Mouse (Mus musculus) thymus, postnatal 14 days (tissue): ENCODE results near the gene Mad1l1.

Source experiments
- DNase-seq: peaks from one replicate; pipeline ENCODE4 v3.0.0; 2021

The Mad1l1 gene

DNA sequence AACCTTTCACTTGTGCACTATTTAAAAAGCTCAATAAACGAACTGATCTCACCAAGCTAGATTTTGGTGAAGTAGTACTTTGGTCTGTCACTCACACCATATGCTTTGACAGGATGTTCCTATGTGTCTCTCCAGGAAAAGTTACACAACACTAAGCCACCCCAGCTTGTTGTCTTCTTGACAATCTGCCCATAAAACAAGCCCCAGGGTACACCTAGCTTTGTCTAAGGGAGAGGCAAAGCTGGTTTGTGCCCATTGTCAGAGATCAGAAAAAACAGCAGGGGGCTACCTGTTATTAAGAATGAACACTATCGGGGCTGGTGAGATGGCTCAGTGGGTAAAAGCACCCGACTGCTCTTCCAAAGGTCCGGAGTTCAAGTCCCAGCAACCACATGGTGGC is 148.2 kb downstream of the Mad1l1 start:
- no peak for DNase-seq

DNA sequence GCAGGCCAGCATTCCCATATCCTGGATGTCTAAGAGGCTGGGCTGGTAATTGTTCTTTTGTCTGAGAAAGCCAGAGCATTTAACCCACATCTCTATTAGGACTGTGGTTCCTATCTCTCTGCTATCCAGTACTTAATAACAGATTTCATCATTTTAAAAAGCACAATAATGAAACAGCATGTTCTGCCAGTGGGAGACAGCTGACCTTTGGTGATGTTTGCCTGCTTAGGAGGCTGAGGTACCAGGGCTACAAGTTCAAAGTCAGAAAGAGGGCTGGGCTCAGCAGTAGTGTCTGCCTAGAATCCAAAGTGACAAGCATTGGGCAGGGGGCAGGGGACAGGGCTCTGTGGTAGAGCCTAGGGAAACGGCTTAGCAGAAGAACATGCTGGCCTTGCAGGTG is 149.6 kb downstream of the Mad1l1 start:
- no peak for DNase-seq

DNA sequence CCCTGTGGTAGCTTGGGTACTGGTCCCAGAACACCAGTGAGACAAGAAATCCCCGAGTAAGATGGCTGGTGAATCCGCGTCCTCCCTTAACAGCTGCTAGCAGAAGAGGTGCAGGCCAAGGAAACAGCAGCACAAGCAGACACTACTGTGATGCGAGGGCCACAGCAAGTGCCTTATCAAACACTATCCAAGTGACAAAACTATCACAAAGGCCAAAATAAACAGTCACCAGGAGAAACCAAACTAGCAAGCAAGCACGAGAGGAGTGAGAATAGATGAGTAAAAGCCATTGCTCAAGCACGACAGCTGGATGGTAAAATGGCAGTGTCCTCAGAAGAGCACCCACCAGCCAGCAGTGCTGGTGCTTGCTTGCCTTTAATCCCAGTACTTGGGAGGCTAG is 153.8 kb downstream of the Mad1l1 start:
- DNase-seq, result no peak

DNA sequence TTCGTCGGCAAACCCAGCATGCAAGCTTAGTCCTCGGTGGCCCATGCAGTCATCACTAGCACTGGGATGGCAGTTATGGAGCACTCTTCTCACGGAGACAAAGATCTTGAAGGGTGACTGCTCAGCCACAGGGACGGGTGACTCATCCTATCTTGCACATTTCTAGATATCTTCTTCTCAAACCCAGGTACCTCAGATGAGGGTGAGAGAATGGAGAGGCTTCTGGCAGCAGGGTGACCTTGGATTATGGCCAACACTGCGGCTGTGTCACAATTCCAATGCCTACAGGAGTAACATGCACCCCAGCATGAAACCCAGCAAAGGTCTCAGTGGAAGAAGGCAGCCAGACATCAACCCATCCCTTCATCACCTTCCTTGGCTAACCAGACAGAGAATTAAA is 154.3 kb downstream of the Mad1l1 start:
- DNase-seq, result no peak

DNA sequence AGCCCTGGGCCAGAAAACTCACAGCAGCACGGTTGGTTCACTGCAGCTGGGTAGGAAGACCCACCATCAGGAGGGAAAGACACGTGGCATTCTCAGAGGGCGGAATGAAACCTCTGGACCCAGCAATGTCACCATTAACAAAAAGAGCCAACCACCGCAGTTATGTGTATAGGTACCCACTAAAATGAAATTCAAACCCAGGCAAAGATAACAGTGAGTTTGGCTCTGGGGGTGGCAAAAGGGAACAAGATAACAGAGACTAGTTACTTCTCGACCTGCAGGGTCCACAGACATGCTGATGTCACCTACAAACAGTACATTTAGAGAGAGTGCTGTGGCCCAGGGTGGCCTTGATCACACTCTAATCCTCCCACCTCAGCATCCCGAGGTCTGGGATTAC is 157.4 kb downstream of the Mad1l1 start:
- DNase-seq, result no peak

DNA sequence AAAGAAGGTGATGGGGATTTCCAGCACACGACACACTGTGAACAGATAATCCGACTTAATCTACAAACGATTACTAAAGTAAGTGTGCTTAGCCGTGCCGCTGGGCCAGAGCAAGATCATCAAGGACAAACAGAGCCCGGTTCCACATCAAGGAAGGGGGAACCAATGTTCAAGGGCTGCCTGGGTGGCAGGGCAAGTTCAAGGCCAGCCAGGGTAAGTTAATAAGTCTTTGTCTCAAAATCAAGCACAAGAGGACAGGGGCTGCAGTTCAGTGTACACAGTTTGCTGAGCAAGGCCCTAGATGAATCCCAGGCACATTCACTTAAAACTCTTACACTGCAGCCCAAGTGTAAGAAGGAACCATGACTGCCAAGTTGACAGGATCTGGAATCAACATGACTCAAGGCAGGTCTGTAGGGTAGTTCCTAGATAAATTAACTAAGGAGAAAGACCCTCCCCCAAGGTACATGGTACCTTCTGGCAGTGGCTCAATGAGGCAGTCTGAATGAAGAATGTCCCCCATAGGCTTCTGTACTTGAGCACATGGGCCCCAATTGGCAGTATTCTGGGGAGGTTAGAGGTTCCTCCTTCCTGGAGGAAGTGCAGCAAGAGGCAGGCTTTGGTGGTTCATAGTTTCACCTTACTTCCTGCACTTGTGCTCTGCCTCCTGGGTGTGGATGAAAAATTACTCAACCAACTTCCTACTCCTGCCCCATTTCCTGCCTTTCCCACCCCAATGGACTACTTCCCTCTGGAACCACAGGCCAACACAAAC is 159.1 kb downstream of the Mad1l1 start:
- no peak for DNase-seq

DNA sequence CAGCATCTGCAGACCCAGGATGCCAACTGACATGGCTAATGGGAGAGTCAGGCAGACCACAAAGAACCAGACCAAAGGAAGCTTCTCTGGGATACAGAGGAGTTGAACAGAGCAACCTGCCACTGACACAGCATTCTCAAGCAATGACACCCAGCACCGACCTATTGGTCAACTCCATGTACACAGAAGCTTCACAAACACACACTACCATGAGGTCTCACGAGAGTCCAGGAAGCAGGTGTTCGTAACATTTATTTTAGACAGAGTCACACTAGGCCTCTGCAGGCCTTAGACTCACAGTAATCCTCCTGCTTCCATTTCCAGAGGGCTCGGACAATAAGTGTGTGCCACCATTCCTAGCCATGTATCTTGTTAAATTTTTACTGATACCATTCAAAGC is 162.3 kb downstream of the Mad1l1 start:
- no peak for DNase-seq

DNA sequence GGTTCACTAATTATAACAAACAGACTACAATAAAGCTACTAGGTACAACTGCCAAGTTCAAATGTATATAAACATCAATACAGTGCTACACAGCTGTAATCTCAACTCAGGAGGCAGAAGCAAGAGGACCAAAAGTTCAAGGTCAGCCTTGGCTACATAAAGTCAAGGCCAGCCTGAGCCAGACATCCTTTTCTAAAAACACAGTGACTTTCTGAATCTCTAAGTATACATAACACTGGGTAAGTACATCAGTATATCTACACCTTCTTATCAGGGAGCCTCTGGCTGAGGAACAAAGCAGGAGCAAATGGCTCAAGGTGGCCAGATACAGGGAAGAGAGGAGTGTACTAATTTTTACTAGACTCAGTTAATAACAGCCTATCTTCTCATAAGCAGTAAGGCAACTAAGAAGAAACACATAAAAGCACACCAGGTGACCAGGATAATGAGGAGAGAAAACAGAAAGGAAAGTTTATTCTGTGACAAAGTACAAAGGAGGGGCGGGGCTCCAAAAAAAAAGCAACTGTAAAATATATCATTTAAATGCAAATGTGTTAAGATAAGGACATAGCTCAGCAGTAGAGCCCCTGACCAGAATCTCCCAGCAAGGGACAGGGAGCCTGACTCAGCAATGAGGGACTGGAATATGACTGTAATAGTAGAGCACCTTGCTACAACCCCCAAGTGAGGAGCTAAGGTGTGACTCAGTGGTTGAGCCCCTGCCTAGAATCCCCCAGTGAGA is 163.3 kb downstream of the Mad1l1 start:
- no peak for DNase-seq

DNA sequence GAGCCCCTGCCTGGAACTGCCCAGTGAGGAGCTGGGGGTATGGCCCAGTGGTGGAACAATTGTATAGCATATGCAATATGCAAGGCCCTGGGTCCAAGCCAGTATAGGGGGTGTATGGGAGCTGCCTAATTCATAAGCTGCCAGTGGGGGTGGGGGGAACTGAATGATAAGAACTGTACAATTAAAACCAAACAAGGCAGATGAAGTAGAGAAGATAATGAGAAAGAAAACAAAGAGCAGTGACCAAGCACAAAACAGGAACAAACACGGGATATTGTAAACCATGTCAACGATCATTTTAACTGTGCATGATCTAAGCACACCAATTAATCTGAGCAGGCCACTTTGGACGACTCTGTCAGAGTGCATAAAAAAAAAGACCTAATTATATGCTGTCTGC is 167.2 kb downstream of the Mad1l1 start:
- no peak for DNase-seq

DNA sequence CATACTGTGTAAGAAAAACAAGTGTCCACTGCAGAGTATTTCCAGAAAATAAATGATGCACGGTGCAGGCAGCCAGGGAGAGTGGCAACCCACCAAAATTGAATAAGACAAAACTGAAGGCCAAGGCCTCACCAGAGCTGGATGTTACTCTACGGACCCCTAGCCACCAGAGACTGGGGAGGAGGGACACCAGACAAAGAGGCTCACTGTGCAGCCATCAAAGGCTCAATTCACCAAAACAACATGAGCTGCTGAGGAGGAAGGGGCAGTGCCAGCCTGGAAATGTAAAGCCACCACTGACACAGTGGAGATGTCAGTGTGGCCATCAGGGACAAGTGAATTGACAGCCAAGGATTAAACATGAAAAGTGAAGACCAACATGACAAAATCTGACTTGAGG is 169.5 kb downstream of the Mad1l1 start:
- no peak for DNase-seq

DNA sequence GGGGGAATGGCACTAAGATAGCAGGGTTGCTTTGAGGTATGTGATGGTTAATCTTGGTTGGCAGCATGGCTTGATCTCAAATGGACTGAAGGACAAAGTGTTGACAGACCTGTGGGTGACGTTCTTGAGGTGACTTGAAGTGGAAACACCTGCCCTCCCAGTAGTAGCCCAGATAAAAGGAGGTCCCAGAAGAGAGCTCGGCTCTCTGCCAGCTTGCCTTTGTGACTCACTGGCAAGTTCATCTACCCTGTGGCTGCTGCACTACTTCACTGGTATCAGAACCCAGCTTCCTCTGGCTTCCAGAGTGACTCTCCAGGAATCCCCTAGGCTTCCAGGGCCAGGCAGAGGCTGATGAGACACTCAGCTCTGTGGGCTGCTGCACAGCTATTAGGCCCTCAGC is 170.2 kb downstream of the Mad1l1 start:
- DNase-seq, result no peak

DNA sequence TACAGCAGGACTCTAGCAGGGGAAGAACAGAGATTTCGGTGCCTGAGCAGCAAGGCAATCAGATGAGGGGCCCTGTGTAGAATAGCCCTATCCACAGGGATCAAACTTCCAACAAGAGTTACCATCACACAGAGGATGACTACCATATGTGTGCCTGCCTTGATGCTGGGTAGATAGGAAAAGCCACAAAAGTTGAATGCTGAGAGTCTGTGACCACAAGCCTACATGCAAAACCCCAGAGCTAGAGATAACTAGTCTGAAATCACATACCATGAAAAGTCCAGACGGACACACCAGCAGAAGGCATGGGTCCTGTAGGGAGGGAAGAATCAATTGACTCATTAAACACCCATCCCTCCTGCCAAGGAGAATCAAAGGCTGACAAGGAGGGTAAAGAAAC is 170.7 kb downstream of the Mad1l1 start:
- DNase-seq, result no peak

DNA sequence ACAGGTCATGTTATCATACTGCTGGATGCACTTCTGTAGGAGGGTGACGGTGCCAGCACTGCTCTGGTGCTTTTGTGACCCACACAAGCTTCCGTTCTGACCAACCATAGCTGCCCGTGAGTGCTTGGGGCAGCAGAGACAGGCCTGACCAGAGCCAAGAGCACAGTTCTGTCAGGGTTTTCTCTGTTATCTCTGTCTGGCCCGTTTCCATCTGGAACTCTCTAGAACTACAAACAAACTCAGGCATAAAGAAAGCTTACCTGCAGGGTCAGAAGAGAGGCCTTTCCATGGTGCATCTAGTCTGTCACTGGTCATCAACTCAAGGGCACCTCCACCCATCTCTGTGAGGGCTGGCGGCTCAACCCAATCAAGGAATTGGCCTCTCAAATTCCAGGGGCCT is 171.2 kb downstream of the Mad1l1 start:
- DNase-seq, result no peak

DNA sequence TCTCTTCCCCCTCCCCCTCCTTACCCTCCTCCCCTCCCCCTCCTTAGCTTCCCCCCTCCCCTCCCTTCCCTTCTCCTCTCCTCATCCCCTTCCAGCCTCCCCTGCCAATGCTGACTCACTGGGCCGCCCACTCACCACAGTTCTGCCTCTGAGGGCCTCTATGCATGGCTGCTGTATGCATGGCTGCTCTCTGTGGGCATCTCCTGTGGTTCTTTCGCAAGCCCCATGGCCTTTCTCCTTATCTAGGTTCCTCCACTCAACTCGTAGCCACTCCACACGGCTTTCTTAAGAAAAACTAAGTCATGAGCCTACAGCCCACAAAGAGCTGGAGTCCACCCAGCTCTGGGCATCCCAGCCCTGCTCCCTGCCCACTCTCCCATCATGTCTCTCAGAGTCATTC is 172.1 kb downstream of the Mad1l1 start:
- DNase-seq, result no peak

DNA sequence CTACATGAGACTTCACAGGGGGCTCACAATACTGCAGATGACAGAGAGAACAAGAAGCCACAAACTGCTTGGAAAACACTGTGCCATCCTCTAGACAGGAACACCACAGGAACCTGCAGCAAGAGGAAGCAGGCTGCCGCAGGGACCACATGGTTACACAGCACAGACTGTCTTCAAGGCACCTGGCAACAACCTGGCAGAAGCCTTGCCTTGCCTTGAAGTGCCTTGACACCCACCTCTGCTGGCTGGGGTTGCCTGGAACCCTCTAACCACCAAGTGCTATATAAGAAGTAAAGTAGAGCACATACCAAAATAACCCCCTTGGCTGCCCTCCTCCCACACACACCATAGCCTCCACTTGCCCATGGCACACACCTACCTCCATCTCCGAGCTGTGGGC is 177.8 kb downstream of the Mad1l1 start:
- peak; percentile 52 for DNase-seq

DNA sequence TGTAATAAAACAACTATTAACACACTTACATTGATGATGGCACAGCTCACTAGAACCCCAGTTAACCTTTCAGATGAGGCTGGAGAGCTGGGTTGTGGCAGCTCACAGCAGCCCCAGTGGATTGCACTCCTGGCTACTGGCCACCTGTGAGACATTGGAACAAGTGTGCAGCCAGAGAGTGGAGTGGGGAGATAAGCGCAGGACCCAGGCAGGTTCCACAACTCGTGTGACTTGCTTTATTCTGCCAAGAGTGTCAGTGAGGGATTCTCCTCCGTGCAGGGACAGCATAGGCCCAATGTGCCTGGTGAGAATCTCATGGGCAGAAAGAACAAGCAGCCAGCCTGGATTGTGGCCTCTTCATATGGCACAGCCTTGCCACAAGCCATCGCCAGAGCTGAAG is 180.0 kb downstream of the Mad1l1 start:
- DNase-seq, result no peak

DNA sequence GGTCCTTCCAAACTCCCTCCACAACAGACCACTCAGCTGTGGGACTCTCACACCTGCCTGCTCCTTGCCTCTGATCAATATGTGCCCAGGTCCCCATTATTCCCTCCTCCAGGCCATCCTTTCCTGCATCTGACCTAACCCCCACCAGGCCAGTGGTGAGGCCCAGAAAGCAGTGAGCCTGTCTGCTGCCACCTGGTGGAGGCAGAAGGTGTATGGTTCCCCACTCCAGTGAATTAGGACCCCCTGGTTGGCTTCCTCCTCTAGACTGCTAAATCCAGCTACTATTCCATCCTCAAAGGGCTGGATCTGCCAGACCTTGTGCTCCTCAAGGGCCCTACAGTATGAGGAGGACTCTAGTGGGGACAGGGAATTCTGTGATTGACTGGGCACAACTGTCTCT is 181.1 kb downstream of the Mad1l1 start:
- peak; percentile 67 for DNase-seq

DNA sequence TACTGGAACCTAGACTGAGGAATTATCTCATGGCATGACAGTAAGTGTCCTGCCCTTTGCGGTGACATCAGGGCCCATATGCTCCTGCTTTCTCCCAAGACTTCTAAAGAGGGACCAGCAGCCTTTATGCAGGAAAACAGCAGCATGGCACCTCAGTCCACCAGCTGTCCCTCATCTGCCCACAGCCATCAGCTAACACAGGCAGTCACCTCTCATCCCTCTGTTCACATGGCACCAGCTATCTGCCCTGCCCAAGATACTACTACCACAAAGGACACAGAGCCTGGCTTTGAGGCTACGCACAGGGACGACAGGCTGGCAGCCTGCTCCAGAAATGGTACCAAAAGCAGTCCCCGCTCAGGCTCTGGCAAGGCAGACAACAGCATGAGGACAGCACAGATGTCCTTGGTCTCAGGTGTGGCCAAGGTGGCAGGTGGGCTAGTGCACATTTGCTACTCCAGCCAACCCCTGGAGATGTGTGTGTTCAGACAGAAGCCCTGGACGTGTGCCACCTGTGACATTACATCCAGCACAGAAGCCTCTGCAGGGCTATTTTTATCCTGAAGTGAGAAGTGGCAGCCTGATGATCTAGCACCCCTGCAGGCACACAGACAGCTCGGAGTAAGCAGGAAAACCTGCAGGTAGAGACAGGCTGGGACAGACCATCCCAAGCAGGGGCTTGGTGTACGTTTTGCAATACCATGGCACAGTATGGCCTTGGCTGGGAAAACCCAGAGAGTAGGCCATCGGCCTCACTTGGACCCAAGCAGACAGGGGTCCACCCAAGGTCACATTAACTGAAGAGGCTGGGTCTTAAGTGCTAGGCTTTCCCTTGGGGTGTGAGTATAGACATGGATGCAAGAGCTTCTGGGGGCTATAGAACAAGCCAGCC is 185.4 kb downstream of the Mad1l1 start:
- DNase-seq, result no peak

DNA sequence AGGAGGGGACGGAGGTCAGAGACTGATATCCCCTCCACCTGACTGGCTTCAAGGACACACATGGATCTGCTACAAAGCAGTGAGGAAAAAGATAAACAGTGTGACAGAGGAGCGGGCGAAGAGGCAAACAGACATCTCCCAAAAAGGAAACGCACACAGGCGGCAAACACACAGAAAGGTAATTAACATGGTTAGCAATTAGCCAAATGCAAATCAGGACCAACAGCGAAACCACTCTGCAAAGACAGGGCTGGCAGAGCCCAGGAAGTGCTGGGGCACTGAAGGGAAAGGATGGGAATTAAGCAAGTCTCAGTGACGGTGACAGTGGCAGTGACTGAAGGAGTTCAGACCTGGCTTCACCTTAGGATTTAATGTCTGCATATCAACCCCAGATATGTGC is 187.3 kb downstream of the Mad1l1 start:
- DNase-seq, result no peak

DNA sequence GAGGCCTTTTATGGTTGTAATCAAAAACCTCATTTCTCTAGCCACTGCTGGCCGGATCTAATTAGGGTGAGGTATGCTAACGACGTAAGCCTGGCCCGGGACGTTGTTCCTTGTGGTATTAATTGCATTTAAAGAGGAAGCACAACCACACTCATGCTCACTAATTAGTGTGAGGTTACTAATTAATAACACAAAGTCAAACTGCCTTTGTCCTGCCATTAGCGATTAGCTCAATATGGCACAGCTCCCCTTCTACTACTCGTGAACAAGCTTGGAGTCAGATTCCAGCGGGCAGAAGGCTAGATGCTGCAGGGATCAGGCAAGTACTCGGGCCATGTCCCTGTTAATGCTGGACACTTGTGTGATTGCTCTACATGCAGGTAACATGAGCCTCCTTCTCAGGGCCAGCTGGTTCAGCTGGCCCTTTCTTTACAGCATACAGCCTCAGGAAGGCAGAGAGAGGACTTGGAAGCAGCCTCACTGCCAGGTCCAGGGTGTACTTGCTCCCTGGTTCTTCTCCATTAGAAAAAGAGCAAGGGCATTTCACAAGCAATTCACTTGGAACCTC is 192.9 kb downstream of the Mad1l1 start:
- DNase-seq, result no peak

DNA sequence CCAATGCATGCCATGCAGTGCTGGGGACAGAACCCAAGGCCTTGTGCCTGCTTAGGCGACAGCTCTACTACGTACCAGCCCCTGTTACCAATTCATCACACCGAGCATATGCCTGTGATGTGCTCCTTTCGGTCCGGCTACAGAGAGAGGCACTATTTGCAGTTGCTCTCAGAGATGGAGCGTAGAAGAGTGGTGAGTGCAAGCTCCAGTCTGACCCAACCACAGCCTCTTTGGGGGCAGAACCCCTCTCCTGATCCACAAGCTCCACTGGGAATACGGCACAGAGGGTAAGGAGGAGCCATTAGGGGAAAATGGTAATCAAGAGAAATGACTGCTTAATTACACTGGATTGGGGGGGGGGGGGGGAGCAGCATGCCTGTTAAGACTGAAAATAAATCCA is 193.4 kb downstream of the Mad1l1 start:
- no peak for DNase-seq

DNA sequence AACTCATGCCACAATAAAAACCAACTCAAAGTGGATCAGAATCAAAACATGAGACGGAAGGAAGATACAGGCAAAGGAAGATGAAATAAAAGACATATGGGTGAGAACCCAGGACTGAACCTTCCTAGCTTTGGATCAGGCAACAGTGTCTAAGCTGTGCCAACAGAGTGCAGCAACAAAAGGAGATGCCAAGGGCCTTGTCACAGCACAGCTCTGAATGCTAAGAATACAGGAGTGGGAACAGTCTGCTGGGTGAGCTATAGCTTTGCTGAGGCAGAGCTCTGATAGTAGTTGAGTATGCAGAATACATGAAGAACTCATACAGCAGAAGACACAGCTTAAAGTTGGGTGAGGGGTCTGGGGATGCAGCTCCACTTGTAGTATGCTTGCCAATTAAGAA is 196.7 kb downstream of the Mad1l1 start:
- no peak for DNase-seq

DNA sequence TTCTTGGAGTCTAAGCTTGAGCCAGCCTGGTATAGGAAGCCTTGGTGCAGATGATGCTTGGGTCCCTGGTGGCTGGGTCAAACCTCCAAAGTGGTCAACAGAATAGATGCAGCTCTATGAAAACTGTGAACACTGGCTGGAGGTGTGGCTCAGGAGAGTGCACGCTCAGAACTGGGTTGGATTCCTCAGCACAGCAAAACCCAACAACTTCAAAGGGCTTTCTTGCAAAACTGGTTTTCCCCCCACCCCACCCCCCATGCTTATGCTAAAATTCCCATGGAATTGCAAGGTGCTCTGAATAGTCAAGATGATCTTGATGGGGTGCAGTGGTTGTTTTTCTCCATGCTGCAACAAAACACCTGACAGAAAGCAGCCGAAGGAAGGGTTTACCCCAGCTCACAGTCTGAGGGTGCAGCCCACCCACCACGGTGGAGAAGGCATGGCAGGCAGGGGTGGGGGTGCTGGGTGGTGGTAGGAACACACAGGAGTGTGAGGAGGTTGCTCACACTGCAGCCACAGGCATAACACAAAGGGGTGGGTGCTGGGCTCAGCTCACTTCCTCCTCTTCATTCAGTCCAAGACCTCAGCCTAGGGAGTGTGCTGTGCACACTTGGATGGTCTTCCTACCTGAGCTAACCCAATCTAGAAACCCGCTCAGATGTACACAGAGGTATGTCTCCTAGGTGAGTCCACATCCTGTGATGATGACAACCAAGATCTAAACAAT is 197.5 kb downstream of the Mad1l1 start:
- DNase-seq, result no peak
